Mouse (Mus musculus): ENCODE measurements around the gene B4galnt2. TPM values are rescaled to one million over a fixed set of nuclear protein-coding genes. Genes with fewer than 3 reads are reported as not detected.
"Not testable (repeated sequence)": the region's sequence is repeated elsewhere in the genome, so short reads cannot be mapped to it uniquely, and the experiment has no call there.

B4galnt2 gene
- total RNA-seq (2021), result not detected

GRCm38 (mm10) chr11:95914571-95914991, at the start of gene B4galnt2:
Gene B4galnt2, minus strand, starts transcription at chr11:95914891.
- peak; percentile 6 for DNase-seq

- no peak for DNase-seq
Measured at GRCm38 (mm10) chr11:95963304-95963703, 48.6 kb upstream of the B4galnt2 start.

- DNase-seq, result no peak
Measured at GRCm38 (mm10) chr11:95959152-95959551, 44.5 kb upstream of the B4galnt2 start.

GRCm38 (mm10) chr11:95958251-95958650, 43.6 kb upstream of the B4galnt2 start:
- no peak for DNase-seq

GRCm38 (mm10) chr11:95957407-95957806, 42.7 kb upstream of the B4galnt2 start:
- DNase-seq, result no peak

- DNase-seq, result no peak
Measured at GRCm38 (mm10) chr11:95953313-95953712, 38.6 kb upstream of the B4galnt2 start.

- DNase-seq, result no peak
Measured at GRCm38 (mm10) chr11:95945838-95946472, 31.3 kb upstream of the B4galnt2 start.

GRCm38 (mm10) chr11:95939828-95940507, 25.3 kb upstream of the B4galnt2 start:
- no peak for DNase-seq

- DNase-seq, result no peak
Measured at GRCm38 (mm10) chr11:95936409-95936808, 21.7 kb upstream of the B4galnt2 start.

GRCm38 (mm10) chr11:95932168-95932567, 17.5 kb upstream of the B4galnt2 start:
- DNase-seq, result not testable (repeated sequence)

- DNase-seq, result no peak
Measured at GRCm38 (mm10) chr11:95926398-95926797, 11.7 kb upstream of the B4galnt2 start.

GRCm38 (mm10) chr11:95925976-95926375, 11.3 kb upstream of the B4galnt2 start:
- DNase-seq, result no peak

GRCm38 (mm10) chr11:95924215-95924614, 9.5 kb upstream of the B4galnt2 start:
- DNase-seq, result no peak

- not testable (repeated sequence) for DNase-seq
Measured at GRCm38 (mm10) chr11:95923477-95923876, 8.8 kb upstream of the B4galnt2 start.

GRCm38 (mm10) chr11:95921991-95922621, 7.4 kb upstream of the B4galnt2 start:
- no peak for DNase-seq

- DNase-seq, result no peak
Measured at GRCm38 (mm10) chr11:95916426-95916825, 1.7 kb upstream of the B4galnt2 start.

GRCm38 (mm10) chr11:95915006-95915710, 467 bp upstream of the B4galnt2 start:
- peak in 1 of 2 experiments; percentile 9 for DNase-seq

GRCm38 (mm10) chr11:95913959-95914566, 628 bp downstream of the B4galnt2 start:
- DNase-seq, result no peak

GRCm38 (mm10) chr11:95911579-95911978, 3.1 kb downstream of the B4galnt2 start:
- DNase-seq, result no peak

GRCm38 (mm10) chr11:95907805-95908524, 6.7 kb downstream of the B4galnt2 start:
- DNase-seq, result no peak

- DNase-seq, result no peak
Measured at GRCm38 (mm10) chr11:95904290-95904689, 10.4 kb downstream of the B4galnt2 start.

Data from layer of hippocampus, postnatal 36 days (tissue).